Mouse (Mus musculus): ENCODE data around the gene Rfc2.

- TF ChIP-seq CTCF (conservative IDR thresholded peaks at IDR 0.05; ENCODE audit: low read length) (no peak), NANOG (IDR thresholded peaks at IDR 0.05; ENCODE audit: borderline replicate concordance, low read length) (no peak)
Measured at GRCm38 (mm10) chr5:134621099-134621640, 40.0 kb downstream of the Rfc2 start.

Measured in E14TG2a.4 (cell line).